In genomic region chr11:20862101-20862500, GRCm38 (mm10) we compare ENCODE assay signal across 20 mouse cellular contexts.
"Had no signal": no experiment of that assay in that cellular context is flagged by ENCODE, and none has a peak within 500 bp of the region (broad histone marks: within the 10 kb centered on the region; RNA-seq: fewer than 3 reads in every experiment).

No protein-coding gene starts in this region.

- DNase-seq: lung, embryonic 14.5 days; lung, postnatal 14 days; lung, postnatal 36 days; midbrain, embryonic 14.5 days; retina, postnatal 1 day; right cerebral cortex, adult 18-20 months; right cerebral cortex, postnatal 25 days; right cerebral cortex, postnatal 4 days; thymus, adult 2 months; thymus, postnatal 25 days; thymus, postnatal 4 days had no signal

- H3K4me2 ChIP-seq: lung, embryonic 14.5 days; midbrain, embryonic 12.5 days; neural tube, embryonic 13.5 days; neural tube, embryonic 15.5 days; stomach, embryonic 15.5 days had no signal

- H3K9me3 ChIP-seq: midbrain, embryonic 10.5 days; midbrain, embryonic 12.5 days; neural tube, embryonic 13.5 days; neural tube, embryonic 15.5 days; stomach, embryonic 15.5 days had no signal

- H3K27me3 ChIP-seq: neural tube, embryonic 13.5 days; neural tube, embryonic 15.5 days; stomach, embryonic 15.5 days had no signal

- H3K27ac ChIP-seq: liver, embryonic 14.5 days; midbrain, embryonic 10.5 days; midbrain, embryonic 12.5 days; neural tube, embryonic 13.5 days; neural tube, embryonic 15.5 days; stomach, embryonic 15.5 days; stomach, postnatal 0 days had no signal

- H3K36me3 ChIP-seq: midbrain, embryonic 10.5 days; midbrain, embryonic 12.5 days; neural tube, embryonic 13.5 days; neural tube, embryonic 15.5 days; stomach, embryonic 15.5 days had no signal

- H3K4me3 ChIP-seq: midbrain, embryonic 10.5 days; midbrain, embryonic 12.5 days; myocyte; neural tube, embryonic 13.5 days; neural tube, embryonic 15.5 days; stomach, embryonic 15.5 days had no signal

- ATAC-seq: midbrain, embryonic 16.5 days had no signal

- H3K9ac ChIP-seq: liver, embryonic 14.5 days; lung, embryonic 14.5 days; midbrain, embryonic 12.5 days; neural tube, embryonic 13.5 days; neural tube, embryonic 15.5 days; stomach, embryonic 15.5 days had no signal
